Mouse (Mus musculus) cerebellum, adult 2 months (tissue): ENCODE results near the gene Cyb5r3.

Experiments
- CTCF ChIP-seq: fragments of 200-500 bp; IDR thresholded peaks from 2 replicates; pipeline ENCODE4 v1.5.1; 2011; ENCODE audit warnings: low read depth, mild to moderate bottlenecking, control low read depth, low read length, moderate library complexity, borderline replicate concordance; ENCODE audit not compliant: insufficient read depth
- POLR2A ChIP-seq: fragments of 200-500 bp; IDR thresholded peaks from 2 replicates; pipeline ENCODE4 v1.6.1; 2011; ENCODE audit warnings: low read length, control low read depth, borderline replicate concordance; ENCODE audit not compliant: insufficient read depth

DNA sequence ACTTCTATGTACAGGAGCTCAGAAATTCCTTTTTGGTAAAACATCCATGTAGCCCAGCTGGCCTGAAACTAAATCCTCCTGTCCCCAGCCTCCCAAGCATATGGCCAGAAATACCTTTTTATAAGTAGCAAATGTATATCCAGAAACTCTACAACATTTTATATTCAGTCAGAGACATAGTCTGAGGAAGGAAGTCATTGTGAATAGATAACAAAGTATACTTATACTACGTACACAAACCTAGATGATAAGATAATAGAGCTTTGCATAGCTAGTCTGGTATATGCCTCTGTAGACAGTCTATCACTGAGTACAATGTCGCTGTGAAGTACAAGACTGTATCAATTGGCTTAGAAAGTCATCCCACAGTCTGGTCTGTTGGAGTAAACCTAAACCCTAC is 36.7 kb downstream of the Cyb5r3 start:
- no peak for TF ChIP-seq POLR2A
- no peak for TF ChIP-seq CTCF
